Mouse (Mus musculus) megakaryocyte-erythroid progenitor cell, adult 5-6 weeks (primary cell): ENCODE measurements around the gene Ocm. TPM values are rescaled to one million over a fixed set of nuclear protein-coding genes. Genes with fewer than 3 reads are reported as not detected.
"Not testable (repeated sequence)": the region's sequence is repeated elsewhere in the genome, so short reads cannot be mapped to it uniquely, and the experiment has no call there.

Experiments used
- ATAC-seq: replicated peaks from 2 replicates; pipeline ENCODE4 v1.8.0; 2016; ENCODE audit warnings: mild to moderate bottlenecking, inconsistent platforms; ENCODE audit not compliant: severe bottlenecking, poor library complexity, low FRiP score, low TSS enrichment
- total RNA-seq, 2 experiments: library from RNA; stranded (forward) in 1 of 2; stranded (reverse) in 1 of 2; fragments of 200-1000, 215-1000 nt in 1 of 2; fragments of >200 nt in 1 of 2; fragmentation: Nextera tagmentation in 1 of 2; gene quantifications; 2 replicates each; pipeline ENCODE4 v1.2.3; 2014 to 2017

Ocm gene
- total RNA-seq, 2 experiments from 2014 or later = not detected

GRCm38 (mm10) chr5:144013366-144014134 lies 12.9 kb downstream of the Ocm start:
- ATAC-seq = not testable (repeated sequence)

- ATAC-seq = no peak
These were observed 23.8 kb downstream of the Ocm start for GRCm38 (mm10) chr5:144002461-144003192.

GRCm38 (mm10) chr5:143999409-143999808 lies 27.1 kb downstream of the Ocm start:
- ATAC-seq = peak; percentile 58; the same call in 1 of the 2 replicates

GRCm38 (mm10) chr5:143994632-143995365 lies 31.7 kb downstream of the Ocm start:
- ATAC-seq = no peak

GRCm38 (mm10) chr5:143993849-143994248 lies 32.6 kb downstream of the Ocm start:
- ATAC-seq = no peak

GRCm38 (mm10) chr5:143993260-143993659 lies 33.2 kb downstream of the Ocm start:
- ATAC-seq = no peak

- ATAC-seq = no peak
These were observed 33.8 kb downstream of the Ocm start for GRCm38 (mm10) chr5:143992661-143993060.

GRCm38 (mm10) chr5:143990086-143990485 lies 36.4 kb downstream of the Ocm start:
- no peak for ATAC-seq

GRCm38 (mm10) chr5:143989046-143989445 lies 37.4 kb downstream of the Ocm start:
- no peak for ATAC-seq

- no peak for ATAC-seq
These were observed 38.9 kb downstream of the Ocm start for GRCm38 (mm10) chr5:143987596-143987995.

GRCm38 (mm10) chr5:143985381-143985780 lies 41.1 kb downstream of the Ocm start:
- ATAC-seq = no peak

GRCm38 (mm10) chr5:143982361-143982760 lies 44.1 kb downstream of the Ocm start:
- no peak for ATAC-seq

GRCm38 (mm10) chr5:143980858-143981257 lies 45.6 kb downstream of the Ocm start:
- ATAC-seq = no peak

GRCm38 (mm10) chr5:143976726-143977431 lies 49.6 kb downstream of the Ocm start:
- peak; percentile 68 for ATAC-seq

GRCm38 (mm10) chr5:143976232-143976631 lies 50.2 kb downstream of the Ocm start:
- ATAC-seq = no peak

GRCm38 (mm10) chr5:143975631-143975933 lies 50.9 kb downstream of the Ocm start:
- peak; percentile 18 for ATAC-seq

- ATAC-seq = peak; percentile 75
These were observed 51.4 kb downstream of the Ocm start for GRCm38 (mm10) chr5:143974931-143975630.

GRCm38 (mm10) chr5:143972628-143973027 lies 53.8 kb downstream of the Ocm start:
- 0 out of 2 replicates have a peak, but pooled peaks have one; percentile 19 for ATAC-seq
